Mouse (Mus musculus) spleen, postnatal 10 days (tissue): ENCODE data around the gene Kdm1b.
A peak's percentile ranks its signal among the peaks of the same experiment; 100 is the strongest.

Source experiments
- DNase-seq, 2 experiments: peaks; one replicate each; pipeline ENCODE4 v3.0.0; 2021 to 2022; ENCODE audit warnings: low spot score in 2 of 2

Kdm1b gene

GRCm38 (mm10) chr13:47043030-47043680, at the start of gene Kdm1b:
Gene Kdm1b (plus strand): TSS chr13:47043499.
- DNase-seq: peak; percentile 98

GRCm38 (mm10) chr13:46997355-46997754, 45.9 kb upstream of the Kdm1b start:
- DNase-seq: no peak

GRCm38 (mm10) chr13:46999498-46999897, 43.8 kb upstream of the Kdm1b start:
- no peak for DNase-seq

- no peak for DNase-seq
Observed at GRCm38 (mm10) chr13:47001590-47001989, 41.7 kb upstream of the Kdm1b start.

GRCm38 (mm10) chr13:47013740-47014139, 29.6 kb upstream of the Kdm1b start:
- no peak for DNase-seq

GRCm38 (mm10) chr13:47014334-47015194, 28.7 kb upstream of the Kdm1b start, which contains the start of gene Nhlrc1:
Gene Nhlrc1 (minus strand): TSS chr13:47014850.
- peak; percentile 47 to 64 for DNase-seq

GRCm38 (mm10) chr13:47015195-47015501, 28.2 kb upstream of the Kdm1b start:
- no peak for DNase-seq

- peak in 1 of 2 experiments; percentile 37 for DNase-seq
Observed at GRCm38 (mm10) chr13:47017259-47017658, 26.0 kb upstream of the Kdm1b start.

- DNase-seq: no peak
Observed at GRCm38 (mm10) chr13:47019774-47020173, 23.5 kb upstream of the Kdm1b start.

GRCm38 (mm10) chr13:47020798-47021197, 22.5 kb upstream of the Kdm1b start:
- DNase-seq: no peak

- DNase-seq: no peak
Observed at GRCm38 (mm10) chr13:47030376-47031107, 12.8 kb upstream of the Kdm1b start.

GRCm38 (mm10) chr13:47033602-47034001, 9.7 kb upstream of the Kdm1b start:
- DNase-seq: no peak

GRCm38 (mm10) chr13:47037946-47038345, 5.4 kb upstream of the Kdm1b start:
- DNase-seq: no peak

- no peak for DNase-seq
Observed at GRCm38 (mm10) chr13:47040061-47040460, 3.2 kb upstream of the Kdm1b start.

GRCm38 (mm10) chr13:47042024-47042633, 1.2 kb upstream of the Kdm1b start:
- DNase-seq: no peak

- no peak for DNase-seq
Observed at GRCm38 (mm10) chr13:47043833-47044616, 726 bp downstream of the Kdm1b start.

- peak in 1 of 2 experiments; percentile 45 for DNase-seq
Observed at GRCm38 (mm10) chr13:47044617-47044947, 1.3 kb downstream of the Kdm1b start, which contains the start of gene Tpmt. Gene Tpmt (minus strand): TSS chr13:47044737.

- DNase-seq: no peak
Observed at GRCm38 (mm10) chr13:47047996-47048395, 4.7 kb downstream of the Kdm1b start.

- no peak for DNase-seq
Observed at GRCm38 (mm10) chr13:47050009-47050408, 6.7 kb downstream of the Kdm1b start.

- no peak for DNase-seq
Observed at GRCm38 (mm10) chr13:47053971-47054370, 10.7 kb downstream of the Kdm1b start.

- DNase-seq: no peak
Observed at GRCm38 (mm10) chr13:47056126-47056525, 12.8 kb downstream of the Kdm1b start.
